Mouse (Mus musculus) CD4-positive naive resting alpha-beta T cell, adult 76 days (primary cell): ENCODE measurements around the gene Mapk8ip3. TPM values are rescaled to one million over a fixed set of nuclear protein-coding genes. Genes with fewer than 3 reads are reported as not detected.

Source experiments
- total RNA-seq: library from RNA; stranded (reverse); gene quantifications from one replicate; pipeline ENCODE4 v1.2.4, GENCODE M21; 2023

The Mapk8ip3 gene
- total RNA-seq: 222 TPM

DNA sequence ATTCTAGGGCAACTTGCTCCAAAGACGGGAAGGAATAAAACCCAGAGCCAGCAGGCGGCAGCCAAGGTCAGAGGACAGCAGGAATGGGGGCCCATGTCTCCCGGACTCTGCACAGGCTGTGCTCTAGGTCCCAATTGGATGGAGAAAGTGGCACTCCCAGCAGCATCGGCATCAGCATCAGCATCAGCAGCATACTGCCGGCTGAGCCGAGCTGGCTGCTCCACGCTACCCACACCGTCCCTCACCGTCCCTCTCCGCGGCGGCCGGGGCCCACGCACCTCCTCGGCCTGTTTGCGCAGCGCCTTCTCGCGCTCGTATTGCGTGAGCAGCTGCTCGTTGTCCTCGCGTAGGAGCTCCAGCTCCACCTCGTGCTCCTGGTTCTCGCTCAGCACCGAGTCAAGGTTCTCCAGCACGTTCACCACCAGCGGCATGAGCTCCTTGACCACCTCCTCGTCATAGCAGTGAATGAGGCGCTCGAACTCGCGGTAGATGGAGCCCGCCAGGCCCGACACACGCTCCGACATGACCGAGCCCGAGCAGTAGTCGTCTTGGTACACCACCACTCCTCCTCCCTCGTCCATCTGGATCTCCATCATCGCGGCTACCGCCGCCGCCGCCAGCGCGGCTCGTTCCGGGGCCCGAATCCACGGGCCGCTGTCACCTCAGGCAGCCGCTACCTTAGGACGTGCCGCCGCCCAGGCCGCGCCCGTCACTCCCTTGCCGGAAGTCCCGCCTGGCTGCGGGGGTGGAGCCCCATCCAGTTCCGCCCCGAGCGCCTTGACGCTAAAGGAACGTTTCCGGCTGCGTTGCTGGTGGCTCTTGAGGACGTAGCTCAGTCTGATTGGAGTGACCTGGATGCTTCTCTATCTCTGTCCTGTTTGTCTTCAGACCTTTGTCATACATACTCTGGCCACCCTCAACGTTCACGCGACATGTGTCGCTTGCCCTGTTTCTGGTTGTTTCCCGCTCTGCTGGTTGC lies at the start of gene Mapk8ip3:
Gene Mapk8ip3 (minus strand): TSS at position 719 of the 979 bp plus-strand sequence.

DNA sequence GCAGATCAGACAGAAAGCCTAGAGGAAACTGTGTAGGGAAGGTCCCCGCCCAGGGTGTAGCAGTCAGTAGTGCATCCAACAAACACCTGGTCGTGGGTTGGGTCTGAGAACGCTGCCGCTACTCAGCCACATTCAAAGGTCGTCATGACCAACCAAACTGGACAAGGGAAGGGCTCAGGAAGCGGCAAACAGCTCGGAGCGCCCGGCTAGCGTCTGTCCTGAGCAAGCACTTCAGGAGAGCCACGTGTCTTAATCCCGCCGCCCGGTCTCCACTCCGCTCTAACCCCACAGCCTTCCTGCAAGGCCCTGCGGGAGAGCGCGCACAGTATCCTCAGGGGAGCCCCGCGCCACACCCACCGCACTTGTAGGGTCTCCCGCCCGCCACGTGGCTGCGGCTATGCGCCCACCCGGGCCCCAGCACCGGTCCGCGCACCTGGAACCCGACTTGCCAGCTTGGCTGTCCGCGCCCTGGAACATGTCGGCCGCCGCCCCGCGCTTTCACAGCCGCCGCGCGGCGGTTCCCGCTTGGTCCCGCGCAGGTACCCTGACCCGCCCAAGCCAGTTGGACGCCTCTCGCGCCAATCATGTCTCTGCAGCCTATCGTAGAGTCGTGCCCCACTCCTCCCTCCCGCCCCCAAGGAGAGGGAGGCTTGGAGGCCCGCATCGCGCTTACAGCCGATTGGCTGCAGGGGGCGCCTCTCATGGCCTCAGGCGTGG lies 23.5 kb upstream of the Mapk8ip3 start, which contains the start of gene Jpt2:
Gene Jpt2 (minus strand): TSS at position 555 of the 717 bp plus-strand sequence.

DNA sequence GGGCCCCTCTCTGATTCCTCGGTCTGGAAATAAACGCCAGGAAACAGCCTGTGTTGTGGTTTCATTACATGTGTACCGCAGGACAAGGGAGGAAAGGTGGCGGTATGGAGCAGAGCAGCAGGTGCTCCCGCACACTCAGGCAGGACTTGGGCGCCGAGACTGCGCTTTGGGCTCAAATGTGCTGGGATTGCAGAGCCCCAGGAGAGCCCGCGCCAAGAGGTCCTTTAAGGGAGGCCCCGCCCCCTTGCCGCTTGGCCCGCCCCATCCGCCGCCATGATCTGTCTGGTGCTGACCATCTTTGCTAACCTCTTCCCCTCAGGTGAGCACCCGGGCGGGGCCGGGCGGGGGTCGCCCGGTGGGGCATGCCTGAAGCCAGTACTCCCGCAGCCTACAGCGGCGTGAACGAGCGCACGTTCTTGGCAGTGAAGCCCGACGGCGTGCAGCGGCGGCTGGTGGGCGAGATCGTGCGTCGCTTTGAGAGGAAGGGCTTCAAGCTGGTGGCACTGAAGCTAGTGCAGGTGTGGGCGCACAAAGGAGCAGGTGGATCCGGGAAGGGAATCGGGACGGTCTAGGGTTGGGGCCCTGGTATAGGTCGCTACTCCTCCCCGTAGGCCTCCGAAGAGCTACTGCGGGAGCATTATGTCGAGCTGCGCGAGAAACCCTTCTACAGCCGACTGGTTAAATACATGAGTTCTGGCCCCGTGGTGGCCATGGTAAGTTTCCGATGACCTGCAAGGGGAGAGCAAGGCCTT lies 40.4 kb downstream of the Mapk8ip3 start, which contains the start of gene Nme3:
Gene Nme3 (plus strand): TSS at position 260 of the 752 bp plus-strand sequence.

DNA sequence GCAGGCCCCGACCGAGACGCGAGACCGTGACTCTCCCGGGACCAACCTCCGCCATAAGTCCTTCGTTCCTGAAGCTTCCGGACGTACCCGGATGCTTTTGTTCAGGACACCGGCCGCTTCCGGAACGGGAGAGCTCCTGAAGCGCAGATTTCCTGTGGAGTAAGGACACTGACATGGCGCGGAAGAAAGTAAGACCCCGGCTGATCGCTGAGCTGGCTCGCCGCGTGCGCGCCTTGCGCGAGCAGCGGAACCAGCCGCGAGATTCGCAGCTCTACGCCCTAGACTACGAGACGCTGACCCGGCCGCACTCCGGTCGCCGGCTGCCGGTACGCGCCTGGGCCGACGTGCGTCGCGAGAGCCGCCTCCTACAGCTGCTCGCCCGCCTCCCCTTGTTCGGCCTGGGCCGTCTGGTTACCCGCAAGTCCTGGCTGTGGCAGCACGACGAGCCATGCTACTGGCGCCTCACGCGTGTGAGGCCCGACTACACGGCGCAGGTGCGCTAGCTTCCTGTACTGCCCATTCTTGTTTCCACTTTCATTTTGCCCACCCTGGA lies 41.7 kb downstream of the Mapk8ip3 start, which contains the start of the genes Eme2 and Mrps34:
Gene Eme2 (minus strand): TSS at position 93 of the 553 bp plus-strand sequence.
Gene Mrps34 (plus strand): TSS at position 122 of the 553 bp plus-strand sequence.

DNA sequence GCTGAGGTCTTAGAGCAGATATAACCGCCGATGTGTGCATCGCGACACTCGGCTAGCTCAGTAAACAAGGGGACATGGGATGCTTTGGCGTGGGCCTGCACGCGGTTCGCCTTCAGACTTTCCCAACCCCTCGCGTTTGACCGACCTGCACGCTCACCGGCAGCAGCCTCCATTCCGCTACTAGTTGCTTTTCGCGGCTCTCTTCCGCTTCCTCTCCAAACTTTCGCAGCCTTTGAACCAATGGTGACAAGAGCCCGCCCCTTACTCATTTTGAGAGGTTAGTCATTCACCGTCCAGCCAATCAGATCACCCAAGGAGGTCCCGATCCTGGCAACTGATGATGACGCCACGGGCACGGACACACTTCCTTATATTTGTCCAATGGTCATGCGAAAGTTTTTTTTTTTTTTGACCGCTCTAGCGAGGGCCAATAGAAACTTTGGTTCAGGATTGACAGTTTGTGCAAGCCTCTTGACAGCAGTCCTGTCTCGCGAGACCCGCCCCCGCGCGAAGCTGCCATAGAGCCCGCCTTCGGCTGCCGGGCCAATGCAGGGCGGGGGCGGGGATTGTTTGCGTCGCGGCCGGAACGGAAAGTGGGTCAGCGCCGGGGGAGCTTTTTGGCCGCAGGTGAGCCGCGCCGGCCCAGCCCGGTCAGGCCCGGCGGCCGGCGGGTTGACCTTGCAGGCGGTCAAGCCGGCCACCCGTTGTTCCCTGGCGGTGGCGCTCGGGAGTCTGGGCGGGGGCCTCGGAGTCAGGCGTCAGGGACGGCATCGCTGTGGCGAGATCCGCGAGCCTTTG lies 50.4 kb downstream of the Mapk8ip3 start, which contains the start of the genes Nubp2 and Spsb3:
Gene Nubp2 (minus strand): TSS at position 216 of the 798 bp plus-strand sequence.
Gene Spsb3 (plus strand): TSS at position 510 of the 798 bp plus-strand sequence.

DNA sequence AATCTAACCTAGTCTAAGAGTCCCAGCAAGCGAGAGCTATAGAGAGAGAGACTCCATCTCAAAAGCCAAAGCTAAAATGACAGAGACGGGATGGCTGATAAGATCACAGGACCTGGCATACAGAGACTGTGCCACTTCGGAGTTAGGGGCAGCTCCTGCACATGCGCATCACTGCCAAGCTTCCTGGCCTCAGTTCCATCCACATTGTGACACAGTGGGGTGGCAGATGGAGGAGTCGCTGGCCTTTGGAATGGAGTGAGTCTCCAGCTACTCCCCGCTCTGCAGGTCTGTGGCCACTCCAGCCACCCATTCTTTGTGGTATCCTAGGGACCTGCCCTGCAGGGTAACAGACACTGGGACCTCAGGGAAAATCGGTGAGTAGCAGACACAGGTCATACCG lies 71.0 kb downstream of the Mapk8ip3 start, which contains the start of gene Igfals:
Gene Igfals (plus strand): TSS at position 222 of the 400 bp plus-strand sequence.

DNA sequence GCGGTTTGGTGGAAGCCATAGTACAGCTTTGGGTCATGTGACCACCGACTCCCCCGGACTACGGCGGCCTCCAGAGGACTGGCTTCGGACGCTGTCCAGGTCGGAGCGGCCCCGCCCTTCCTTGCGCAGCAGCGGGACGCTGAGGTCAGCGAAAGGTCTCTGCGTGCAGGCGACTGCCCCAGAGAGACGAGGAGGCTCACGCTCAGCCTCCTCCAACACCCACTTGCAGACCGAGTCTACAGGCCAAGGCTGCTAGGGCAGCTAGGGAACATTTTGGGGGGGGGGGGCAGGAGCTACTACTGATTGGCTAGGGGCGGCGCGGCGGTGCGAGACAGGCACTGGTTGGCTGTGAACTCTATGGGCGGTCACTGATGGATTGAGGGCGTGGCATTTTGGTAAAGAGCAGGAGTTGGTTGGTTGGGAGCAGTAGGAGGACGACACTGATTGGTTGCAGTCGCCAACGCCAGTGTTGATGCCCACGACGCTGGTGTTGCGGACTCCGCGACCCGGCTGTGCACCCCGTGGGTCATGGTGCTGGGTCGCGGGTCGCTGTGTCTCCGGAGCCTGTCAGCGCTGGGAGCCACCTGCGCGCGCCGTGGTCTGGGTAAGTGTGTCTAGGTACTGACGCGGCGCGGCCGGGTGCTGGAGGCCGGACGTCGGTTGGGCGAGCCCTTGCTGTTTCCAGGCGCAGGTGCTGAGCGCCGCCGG lies 86.6 kb downstream of the Mapk8ip3 start, which contains the start of gene Fahd1:
Gene Fahd1 (minus strand): TSS at position 300 of the 708 bp plus-strand sequence.

Other genes with a start within 250 kb of the Mapk8ip3 start
- not detected for gene Syngr3, start 247.0 kb downstream of the Mapk8ip3 start, total RNA-seq
- gene Gfer, start 240.8 kb downstream of the Mapk8ip3 start, total RNA-seq: 14.5 TPM
- 2.7 TPM for gene Noxo1, start 240.7 kb downstream of the Mapk8ip3 start, total RNA-seq
- gene Tbl3, start 229.3 kb downstream of the Mapk8ip3 start, total RNA-seq: 29.7 TPM
- gene Rnf151, start 218.9 kb downstream of the Mapk8ip3 start, total RNA-seq: not detected
- gene Rps2, start 218.9 kb downstream of the Mapk8ip3 start, total RNA-seq: 1,468 TPM
- gene Ndufb10, start 212.5 kb downstream of the Mapk8ip3 start, total RNA-seq: 64.9 TPM
- not detected for gene Rpl3l, start 209.2 kb downstream of the Mapk8ip3 start, total RNA-seq
- 31.3 TPM for gene Msrb1, start 200.3 kb downstream of the Mapk8ip3 start, total RNA-seq
- not detected for gene Hs3st6, start 184.0 kb downstream of the Mapk8ip3 start, total RNA-seq
- gene Meiob, start 132.7 kb downstream of the Mapk8ip3 start, total RNA-seq: not detected
- gene Hagh, start 96.8 kb downstream of the Mapk8ip3 start, total RNA-seq: 29.9 TPM
- gene Fahd1, start 86.6 kb downstream of the Mapk8ip3 start, total RNA-seq: 2.1 TPM
- gene Igfals, start 71.0 kb downstream of the Mapk8ip3 start, total RNA-seq: not detected
- 56.2 TPM for gene Nubp2, start 50.6 kb downstream of the Mapk8ip3 start, total RNA-seq
- 27.0 TPM for gene Spsb3, start 50.3 kb downstream of the Mapk8ip3 start, total RNA-seq
- 66.7 TPM for gene Eme2, start 41.9 kb downstream of the Mapk8ip3 start, total RNA-seq
- 40.3 TPM for gene Mrps34, start 41.9 kb downstream of the Mapk8ip3 start, total RNA-seq
- gene Nme3, start 40.5 kb downstream of the Mapk8ip3 start, total RNA-seq: 15.3 TPM
- gene Jpt2, start 23.7 kb upstream of the Mapk8ip3 start, total RNA-seq: 22.7 TPM
- 35.0 TPM for gene Cramp1l, start 78.8 kb upstream of the Mapk8ip3 start, total RNA-seq
- 23.8 TPM for gene Ift140, start 79.1 kb upstream of the Mapk8ip3 start, total RNA-seq
- not detected for gene Tmem204, start 146.6 kb upstream of the Mapk8ip3 start, total RNA-seq
- gene Telo2, start 179.0 kb upstream of the Mapk8ip3 start, total RNA-seq: 37.1 TPM
- not detected for gene Ptx4, start 183.8 kb upstream of the Mapk8ip3 start, total RNA-seq
- 33.9 TPM for gene Clcn7, start 196.4 kb upstream of the Mapk8ip3 start, total RNA-seq
- 0.29 TPM for gene Ccdc154, start 225.5 kb upstream of the Mapk8ip3 start, total RNA-seq
- gene Gm38655, start 238.5 kb upstream of the Mapk8ip3 start, total RNA-seq: not detected
- 10.6 TPM for gene BC003965, start 247.6 kb upstream of the Mapk8ip3 start, total RNA-seq